Mouse (Mus musculus): ENCODE data around the gene Gm11084.

DNA sequence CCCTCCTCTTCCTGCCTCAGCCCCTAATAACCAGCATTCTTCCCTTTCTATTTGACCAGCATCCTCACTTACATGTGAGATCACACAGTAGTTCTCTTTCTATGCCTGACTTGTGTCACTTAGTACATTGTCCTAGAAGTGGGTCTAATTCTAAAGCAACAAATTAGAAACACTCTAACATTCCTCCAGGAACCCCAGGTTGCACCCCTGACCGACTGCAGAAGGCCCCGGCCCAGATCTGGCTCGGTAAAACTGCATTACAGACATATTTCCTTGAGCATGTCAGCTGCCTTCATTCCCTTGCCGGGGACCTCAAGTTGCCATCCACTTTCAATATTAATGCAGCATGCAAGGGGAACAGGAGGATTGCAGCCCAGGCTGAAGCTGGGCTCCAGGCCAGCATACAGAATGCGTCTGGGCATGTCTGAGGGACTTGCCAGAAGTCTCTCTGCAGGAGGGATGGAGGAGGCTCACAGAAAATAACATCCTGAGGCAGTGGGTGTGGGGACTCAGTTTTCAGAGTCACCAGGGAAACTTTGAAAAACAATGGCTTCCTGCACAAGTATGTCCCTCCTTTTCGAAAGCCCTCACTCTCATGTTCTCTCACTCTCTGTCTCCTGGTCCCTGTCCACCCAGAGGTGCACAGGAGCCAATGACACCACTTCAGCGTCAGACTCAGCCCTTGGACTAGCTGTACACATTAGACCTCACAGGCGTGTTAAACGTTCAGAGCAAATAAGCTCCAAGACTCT is 9.0 kb upstream of the Gm11084 start:
- TF ChIP-seq MYOD1 (IDR thresholded peaks at IDR 0.05; ENCODE audit: control insufficient read depth, insufficient read length, low read depth) (no peak), MAX (IDR thresholded peaks at IDR 0.05) (no peak), CTCF (IDR thresholded peaks at IDR 0.05; ENCODE audit: control insufficient read depth, insufficient read depth, insufficient read length) (no peak), FOSL1 (IDR thresholded peaks at IDR 0.05; ENCODE audit: insufficient read depth, low read length, poor library complexity, severe bottlenecking) (no peak)

Measured in C2C12 (cell line).